Mouse (Mus musculus) embryonic facial prominence, embryonic 12.5 days (tissue): ENCODE measurements around the gene 4930579F01Rik. TPM values are rescaled to one million over a fixed set of nuclear protein-coding genes. Genes with fewer than 3 reads are reported as not detected.

Source experiments
- ATAC-seq: fragments of 200-750 bp; cut with Nextera tagmentation; 2 replicates; pipeline ENCODE4 v1.8.0; 2017; ENCODE audit not compliant: insufficient number of reproducible peaks, insufficient read depth, low FRiP score, low TSS enrichment
- H3K27ac ChIP-seq: fragments of 300-500 bp; sonication (generic); 2 replicates; pipeline ENCODE4 v1.5.1; 2016; ENCODE audit warnings: mild to moderate bottlenecking
- H3K27me3 ChIP-seq: fragments of 300-500 bp; sonication (generic); 2 replicates; pipeline ENCODE4 v1.6.1; 2016; ENCODE audit warnings: mild to moderate bottlenecking, moderate library complexity
- H3K36me3 ChIP-seq: fragments of 300-500 bp; sonication (generic); 2 replicates; pipeline ENCODE4 v1.6.1; 2016; ENCODE audit warnings: mild to moderate bottlenecking
- H3K4me1 ChIP-seq: fragments of 300-500 bp; sonication (generic); 2 replicates; pipeline ENCODE4 v1.6.1; 2016
- H3K4me2 ChIP-seq: fragments of 300-500 bp; sonication (generic); replicated peaks from 2 replicates; pipeline ENCODE4 v1.6.1; 2016; ENCODE audit warnings: mild to moderate bottlenecking, moderate library complexity
- H3K4me3 ChIP-seq: fragments of 300-500 bp; sonication (generic); 2 replicates; pipeline ENCODE4 v1.5.1; 2016; ENCODE audit warnings: mild to moderate bottlenecking
- H3K9ac ChIP-seq: fragments of 300-500 bp; sonication (generic); 2 replicates; pipeline ENCODE4 v1.6.1; 2016; ENCODE audit warnings: mild to moderate bottlenecking, moderate library complexity
- H3K9me3 ChIP-seq: fragments of 300-500 bp; sonication (generic); 2 replicates; pipeline ENCODE4 v1.6.1; 2016; ENCODE audit warnings: mild to moderate bottlenecking, moderate library complexity
- WGBS: fragments of 180-500 bp; shearing (Covaris S2); methylation state at CpG from one replicate; pipeline ENCODE4 v1.1.7; 2016; 5-methylcytosine and 5-hydroxymethylcytosine counted together
- polyA plus RNA-seq: library from polyadenylated mRNA; unstranded; fragments of >200 nt; fragmentation: Nextera tagmentation; extraction: Ambion mirVana; gene quantifications from 2 replicates; pipeline ENCODE4 v1.2.1, GENCODE M21; 2016

4930579F01Rik gene
- polyA plus RNA-seq, 1 experiment from 2014 or later: 0.10 TPM

DNA sequence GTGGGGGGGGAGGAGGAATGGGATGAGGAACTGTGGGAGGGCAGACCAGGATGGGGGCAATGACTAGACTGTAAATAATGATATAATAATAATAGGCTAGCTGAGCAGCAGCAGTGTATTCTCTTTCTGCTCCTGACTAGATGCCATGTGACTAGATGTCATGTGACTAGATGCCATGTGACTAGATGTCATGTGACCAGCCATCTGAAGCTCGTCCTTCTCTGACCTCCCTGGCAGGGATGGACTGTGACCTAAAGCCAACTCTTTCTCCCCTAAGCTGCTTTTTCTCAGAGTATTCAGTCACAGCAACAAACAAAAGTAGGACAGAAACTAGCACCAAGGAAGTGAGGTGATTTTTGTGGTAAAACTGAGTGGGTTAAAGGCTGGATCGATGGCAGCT, 11.6 kb downstream of the 4930579F01Rik start:
- H3K27me3 ChIP-seq: no peaks in the 10 kb centered on the region
- ATAC-seq: no peak
- H3K36me3 ChIP-seq: no peaks in the 10 kb centered on the region
- no peak overlapping the region for H3K27ac ChIP-seq
- no peaks in the 10 kb centered on the region for H3K9me3 ChIP-seq
- H3K4me1 ChIP-seq: no peaks in the 10 kb centered on the region
- no peak overlapping the region for H3K9ac ChIP-seq
- H3K4me3 ChIP-seq: no peak overlapping the region
- H3K4me2 ChIP-seq: no peak overlapping the region
- 87% methylated on average over 2 of the region's 2 CpGs for WGBS

DNA sequence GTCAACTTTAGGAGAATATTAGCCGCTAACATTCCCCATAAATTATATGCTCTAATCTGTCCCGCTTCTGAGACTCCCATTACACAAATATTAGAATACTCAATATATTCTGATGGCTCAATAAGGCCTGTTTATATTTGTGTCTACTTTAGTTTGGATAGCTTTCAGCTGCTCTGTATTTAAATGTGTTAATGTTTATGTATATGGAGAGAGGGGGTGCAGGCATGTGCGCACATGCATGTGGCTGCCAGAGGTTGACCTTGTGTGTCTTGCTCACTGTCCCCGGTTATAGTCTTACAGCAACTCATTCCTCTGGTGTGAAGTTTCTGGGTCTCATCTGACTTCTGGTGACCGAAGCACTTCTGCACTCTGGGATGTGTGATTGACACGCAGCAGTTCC, 18.1 kb downstream of the 4930579F01Rik start:
- H3K9me3 ChIP-seq: no peaks in the 10 kb centered on the region
- H3K27ac ChIP-seq: no peak overlapping the region
- no peaks in the 10 kb centered on the region for H3K27me3 ChIP-seq
- no peaks in the 10 kb centered on the region for H3K36me3 ChIP-seq
- WGBS: 80% methylated on average over 6 of the region's 6 CpGs
- H3K9ac ChIP-seq: no peak overlapping the region
- no peak overlapping the region for H3K4me3 ChIP-seq
- H3K4me1 ChIP-seq: no peaks in the 10 kb centered on the region
- ATAC-seq: no peak
- H3K4me2 ChIP-seq: no peak overlapping the region

DNA sequence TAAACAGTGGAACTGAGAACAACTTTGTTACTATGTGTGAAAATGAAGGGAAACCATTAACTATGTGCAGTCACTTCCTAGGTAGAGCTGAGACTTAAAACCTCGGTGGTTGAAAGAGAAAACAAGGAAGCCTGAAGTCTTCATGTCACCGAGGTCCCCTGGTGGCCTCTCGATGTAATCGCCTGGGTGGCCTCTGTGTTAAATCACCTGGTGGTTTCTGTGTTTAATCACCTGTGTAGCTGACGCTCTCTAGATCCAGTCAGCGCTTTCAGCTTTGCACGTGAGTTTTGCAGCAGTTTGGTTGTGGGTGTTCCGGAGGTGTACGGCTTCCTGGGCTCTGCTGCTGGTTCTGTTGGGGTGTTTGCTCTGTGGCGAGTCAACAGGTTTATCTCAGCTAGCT, 20.3 kb downstream of the 4930579F01Rik start:
- H3K4me3 ChIP-seq: no peak overlapping the region
- WGBS: 71% methylated on average over 10 of the region's 10 CpGs
- H3K36me3 ChIP-seq: no peaks in the 10 kb centered on the region
- no peak for ATAC-seq
- H3K4me2 ChIP-seq: no peak overlapping the region
- H3K9me3 ChIP-seq: no peaks in the 10 kb centered on the region
- H3K9ac ChIP-seq: no peak overlapping the region
- no peaks in the 10 kb centered on the region for H3K4me1 ChIP-seq
- no peak overlapping the region for H3K27ac ChIP-seq
- no peaks in the 10 kb centered on the region for H3K27me3 ChIP-seq

DNA sequence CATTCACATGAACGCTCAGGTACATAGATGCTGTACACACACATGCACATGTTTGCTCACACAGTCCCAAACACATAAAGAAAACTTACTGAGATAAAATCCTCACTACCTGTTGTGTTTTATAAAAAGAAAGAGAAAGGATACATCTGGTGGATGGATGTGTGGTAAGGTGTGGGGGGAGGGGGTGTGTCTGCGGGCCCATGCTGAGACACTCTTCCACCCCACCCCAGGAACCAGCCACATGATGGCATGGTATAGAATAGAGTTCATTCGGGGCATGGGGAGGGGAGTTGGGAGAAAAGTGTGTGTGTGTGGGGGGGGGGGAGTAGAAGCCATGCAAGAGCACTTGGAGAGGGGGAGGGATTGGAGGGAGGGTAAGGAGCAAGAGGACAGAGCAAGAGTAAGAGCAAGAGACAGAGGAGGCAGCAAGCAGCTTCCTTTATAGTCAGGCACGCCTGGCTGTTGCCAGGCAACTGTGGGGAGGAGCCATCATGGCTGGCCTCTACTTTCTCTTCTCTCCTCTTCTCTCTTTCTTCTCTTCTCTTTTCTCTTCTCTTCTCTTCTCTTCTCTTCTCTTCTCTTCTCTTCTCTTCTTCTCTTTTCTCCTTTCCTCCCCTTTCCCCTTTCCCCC, 31.0 kb downstream of the 4930579F01Rik start:
- Histone ChIP-seq H3K4me3 (no peak overlapping the region), H3K27ac (no peak overlapping the region), H3K9ac (no peak overlapping the region), H3K4me2 (no peak overlapping the region), H3K4me1 (no peaks in the 10 kb centered on the region), H3K27me3 (no peaks in the 10 kb centered on the region), H3K9me3 (no peaks in the 10 kb centered on the region), H3K36me3 (no peaks in the 10 kb centered on the region)
- ATAC-seq: no peak
- 53% methylated on average over 4 of the region's 4 CpGs for WGBS

DNA sequence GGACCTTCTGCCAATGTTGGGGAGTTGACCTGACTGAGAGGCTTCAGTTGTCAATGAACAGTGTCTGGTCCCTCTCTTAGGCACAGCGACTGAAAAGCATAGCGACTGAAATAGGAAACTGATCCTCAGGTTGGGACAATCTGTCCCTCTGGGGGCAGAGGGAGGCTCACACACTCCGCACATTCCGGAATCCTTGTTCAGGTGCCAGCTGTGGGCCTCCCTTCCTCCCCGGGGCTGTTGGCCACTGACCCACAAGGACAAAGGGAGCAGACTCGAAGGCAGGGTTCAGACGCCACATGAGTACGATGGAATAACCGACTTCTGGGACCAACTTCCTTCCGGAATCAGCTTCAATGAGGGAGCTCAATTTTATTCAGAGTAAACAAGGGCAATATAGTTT, 32.0 kb downstream of the 4930579F01Rik start:
- H3K36me3 ChIP-seq: no peaks in the 10 kb centered on the region; the same call in 1 of the 2 replicates
- ATAC-seq: no peak
- H3K27me3 ChIP-seq: no peaks in the 10 kb centered on the region
- no peaks in the 10 kb centered on the region for H3K9me3 ChIP-seq
- no peaks in the 10 kb centered on the region for H3K4me1 ChIP-seq
- 80% methylated on average over 10 of the region's 10 CpGs for WGBS
- H3K4me3 ChIP-seq: no peak overlapping the region
- H3K4me2 ChIP-seq: no peak overlapping the region
- no peak overlapping the region for H3K9ac ChIP-seq
- H3K27ac ChIP-seq: no peak overlapping the region

DNA sequence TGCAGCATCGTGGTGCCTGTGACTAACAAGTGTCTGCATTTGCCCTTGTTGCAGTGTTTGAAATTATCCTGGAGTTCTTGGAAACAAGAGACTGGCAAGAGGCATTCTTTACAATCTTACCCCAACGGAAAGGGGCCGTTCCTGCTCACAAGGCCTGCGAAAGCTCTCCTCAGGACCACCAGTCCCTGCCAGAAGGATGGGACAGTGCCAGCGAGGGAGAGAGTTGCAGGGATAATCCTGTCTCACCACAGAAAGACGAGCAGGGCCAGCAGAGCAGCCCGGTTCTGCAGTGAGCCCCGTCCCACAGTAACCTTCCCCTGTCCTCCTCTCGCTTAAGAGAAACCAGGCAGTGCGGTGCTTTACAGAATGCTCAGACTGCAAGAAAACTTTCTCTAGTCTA, 37.0 kb downstream of the 4930579F01Rik start:
- no peaks in the 10 kb centered on the region for H3K9me3 ChIP-seq
- H3K4me3 ChIP-seq: no peak overlapping the region
- H3K27ac ChIP-seq: no peak overlapping the region
- no peaks in the 10 kb centered on the region for H3K27me3 ChIP-seq
- H3K9ac ChIP-seq: no peak overlapping the region
- peaks cover 10% of the 10 kb centered on the region for H3K36me3 ChIP-seq
- no peak for ATAC-seq
- 64% methylated on average over 10 of the region's 10 CpGs for WGBS
- H3K4me1 ChIP-seq: no peaks in the 10 kb centered on the region
- H3K4me2 ChIP-seq: no peak overlapping the region

DNA sequence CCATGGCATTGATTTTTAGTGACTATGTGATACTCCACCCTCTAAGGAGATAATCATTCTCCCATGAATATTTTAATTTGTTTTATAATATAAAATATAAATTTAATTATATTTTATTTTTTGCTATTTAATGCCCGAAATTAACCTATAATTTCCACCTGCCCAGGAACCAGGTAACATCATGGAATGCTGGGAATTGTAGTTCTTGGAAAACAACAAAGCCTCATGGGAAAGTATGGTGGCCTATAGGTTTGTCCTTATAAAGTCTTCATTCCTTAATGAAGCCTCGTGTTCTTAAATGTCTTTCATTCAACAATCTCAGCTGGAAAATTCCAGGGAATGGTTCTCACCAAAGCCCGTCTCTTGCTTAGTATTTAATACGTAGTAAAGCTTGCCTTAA, 38.6 kb downstream of the 4930579F01Rik start:
- no peak for ATAC-seq
- H3K9me3 ChIP-seq: no peaks in the 10 kb centered on the region

DNA sequence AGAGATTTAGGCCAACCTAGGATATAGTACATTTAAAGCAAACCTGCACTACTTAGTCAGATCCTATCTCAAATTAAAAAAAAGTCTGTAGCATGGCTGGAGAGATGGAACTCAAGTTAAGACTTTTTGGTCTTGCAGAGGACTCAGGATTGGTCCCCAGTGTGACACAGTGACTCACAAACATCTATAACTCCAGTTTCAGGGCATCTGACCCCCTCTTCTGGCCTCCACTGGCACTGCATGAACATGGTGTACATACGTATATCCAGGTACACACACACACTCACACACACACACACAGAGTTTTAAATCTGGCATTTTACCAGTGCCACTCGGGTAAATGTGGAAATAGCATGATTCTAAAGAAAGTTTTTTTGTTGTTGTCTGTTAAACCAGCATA, 44.8 kb downstream of the 4930579F01Rik start:
- peaks cover 18% of the 10 kb centered on the region; the same call in 1 of the 2 replicates for H3K36me3 ChIP-seq
- no peak overlapping the region for H3K4me2 ChIP-seq
- H3K9ac ChIP-seq: no peak overlapping the region
- H3K4me3 ChIP-seq: no peak overlapping the region
- no peaks in the 10 kb centered on the region for H3K27me3 ChIP-seq
- WGBS: 88% methylated on average over 2 of the region's 2 CpGs
- no peak for ATAC-seq
- no peaks in the 10 kb centered on the region for H3K9me3 ChIP-seq
- no peaks in the 10 kb centered on the region for H3K4me1 ChIP-seq
- no peak overlapping the region for H3K27ac ChIP-seq

More for the DNA sequence above, 38.6 kb downstream of the 4930579F01Rik start:
- H3K4me2 ChIP-seq: no peak overlapping the region
- no peaks in the 10 kb centered on the region for H3K4me1 ChIP-seq
- peaks cover 10% of the 10 kb centered on the region for H3K36me3 ChIP-seq
- no peaks in the 10 kb centered on the region for H3K27me3 ChIP-seq
- no peak overlapping the region for H3K27ac ChIP-seq
- no peak overlapping the region for H3K4me3 ChIP-seq
- H3K9ac ChIP-seq: no peak overlapping the region
- WGBS: 90% methylated on average over 4 of the region's 4 CpGs

DNA sequence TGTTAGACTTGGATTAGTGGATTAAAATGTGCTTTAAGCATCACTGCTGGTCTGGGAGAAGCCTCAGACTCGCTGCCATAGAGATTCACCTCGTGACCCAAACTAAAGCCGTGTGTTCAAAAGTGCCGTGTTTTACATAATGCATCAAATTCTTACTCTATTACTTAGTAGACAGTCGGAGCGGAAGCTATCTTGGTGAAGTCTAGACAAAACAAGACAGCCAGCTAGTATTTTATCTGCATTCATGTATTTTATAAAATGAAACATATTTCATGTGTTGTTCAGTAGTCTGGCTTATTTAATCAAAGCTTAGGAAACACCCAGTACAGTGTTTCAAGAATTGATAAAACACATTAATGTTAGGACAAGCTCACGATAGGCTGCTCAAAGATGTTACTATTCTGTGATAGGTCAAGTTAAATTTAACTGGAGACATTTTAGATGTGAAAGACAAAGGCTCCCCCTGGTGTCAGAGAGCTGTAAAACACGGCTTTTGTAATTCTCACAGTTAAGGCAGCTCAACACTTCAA, 48.9 kb downstream of the 4930579F01Rik start, which contains the start of gene Mttp:
Gene Mttp, minus strand, starts transcription at position 327 of the 530 bp plus-strand sequence.
- no peaks in the 10 kb centered on the region for H3K4me1 ChIP-seq
- H3K27me3 ChIP-seq: no peaks in the 10 kb centered on the region
- H3K27ac ChIP-seq: peak within 1 kb of the TSS; percentile 99
- no peak for ATAC-seq
- peak within 1 kb of the TSS; percentile 57 for H3K4me2 ChIP-seq
- peak within 1 kb of the TSS; percentile 72 for H3K9ac ChIP-seq
- WGBS: 6% methylated on average over 8 of the region's 8 CpGs
- no peaks in the 10 kb centered on the region for H3K9me3 ChIP-seq
- peaks cover 4% of the 10 kb centered on the region; the same call in 1 of the 2 replicates for H3K36me3 ChIP-seq
- peak within 1 kb of the TSS; percentile 56 for H3K4me3 ChIP-seq

DNA sequence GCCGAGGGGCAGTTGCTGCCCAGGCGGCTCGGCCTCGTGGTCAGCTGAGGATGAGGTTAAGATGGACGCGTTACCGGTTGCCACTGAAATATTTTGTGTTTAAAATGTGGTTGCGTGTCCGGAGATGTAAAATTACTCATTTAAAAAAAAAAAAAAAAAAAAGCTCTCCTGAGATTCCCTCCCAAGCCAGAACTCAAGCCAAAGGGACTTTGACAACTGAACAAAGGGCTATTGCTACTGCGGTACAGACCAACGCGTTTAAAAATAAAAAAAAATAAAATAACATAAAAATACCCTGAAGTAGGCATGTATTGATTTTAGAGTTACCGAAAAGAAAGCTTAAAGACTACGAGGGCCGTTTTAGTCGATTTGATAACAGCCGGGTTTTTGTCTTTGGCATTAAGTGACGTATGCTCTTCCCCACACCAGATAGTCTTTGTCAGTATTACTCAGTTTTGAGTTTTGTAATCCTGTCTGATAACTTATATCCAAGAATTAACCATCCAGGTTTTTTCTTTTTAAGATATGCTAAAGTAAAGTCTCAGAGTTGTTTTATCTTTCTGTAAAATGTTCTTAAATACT, 49.5 kb downstream of the 4930579F01Rik start:
- Histone ChIP-seq H3K27me3 (no peaks in the 10 kb centered on the region), H3K27ac (peak overlapping the region; percentile 99), H3K9me3 (no peaks in the 10 kb centered on the region), H3K4me2 (peak overlapping the region; percentile 57), H3K4me3 (peak overlapping the region; percentile 56), H3K9ac (peak overlapping the region; percentile 72), H3K36me3 (no peaks in the 10 kb centered on the region; the same call in 1 of the 2 replicates), H3K4me1 (no peaks in the 10 kb centered on the region)
- WGBS: under 1% methylated on average over 18 of the region's 18 CpGs
- no peak for ATAC-seq

DNA sequence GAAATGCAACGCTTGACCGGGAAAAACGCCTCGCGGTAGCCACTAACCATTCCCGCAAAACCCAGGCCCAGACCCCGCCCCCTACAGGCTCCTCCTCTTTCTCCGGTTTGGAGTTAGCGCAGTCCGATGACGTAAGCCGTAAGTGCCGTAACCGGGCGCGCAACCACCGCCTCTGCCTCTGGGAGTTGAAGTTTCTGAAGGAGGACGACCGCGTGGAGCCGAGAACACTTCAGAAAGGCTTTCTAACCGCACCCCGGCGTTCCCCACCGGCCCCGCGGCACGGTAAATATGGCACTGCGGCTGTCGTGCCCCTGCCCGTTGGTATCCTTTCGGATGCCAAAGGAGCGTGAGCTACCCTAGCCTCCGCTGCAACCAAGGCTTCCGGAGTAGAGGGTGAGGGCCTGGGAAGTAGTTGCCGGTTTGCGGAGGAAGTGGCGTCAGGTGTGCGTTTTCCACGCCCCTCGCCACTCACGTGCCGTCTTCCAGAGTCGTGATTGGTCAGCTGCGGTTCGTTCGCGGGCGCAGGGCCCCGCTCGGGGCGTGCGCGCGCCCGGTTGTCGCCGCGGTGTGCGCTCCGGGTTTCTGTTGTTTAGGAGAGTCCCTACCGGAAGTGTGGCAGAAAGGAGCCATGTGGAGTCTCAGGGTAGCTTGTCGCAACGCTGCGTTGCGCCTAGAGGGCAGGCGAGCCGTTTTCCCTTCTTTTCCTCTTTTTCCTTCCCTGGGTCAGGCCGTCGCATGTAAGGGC, 50.1 kb downstream of the 4930579F01Rik start, which contains the start of gene Trmt10a:
Gene Trmt10a, plus strand, starts transcription at position 134 of the 745 bp plus-strand sequence.
- Histone ChIP-seq H3K9me3 (no peaks in the 10 kb centered on the region), H3K27me3 (no peaks in the 10 kb centered on the region), H3K4me3 (peak within 1 kb of the TSS; percentile 56), H3K27ac (peak within 1 kb of the TSS; percentile 99), H3K4me2 (peak within 1 kb of the TSS; percentile 57), H3K4me1 (no peaks in the 10 kb centered on the region), H3K36me3 (no peaks in the 10 kb centered on the region), H3K9ac (peak within 1 kb of the TSS; percentile 72)
- ATAC-seq: peak; percentile 98
- under 1% methylated on average over 70 of the region's 70 CpGs for WGBS
